Mouse (Mus musculus): ENCODE data around the gene Ust.
A peak's percentile ranks its signal among the peaks of the same experiment; 100 is the strongest.

The Ust gene

DNA sequence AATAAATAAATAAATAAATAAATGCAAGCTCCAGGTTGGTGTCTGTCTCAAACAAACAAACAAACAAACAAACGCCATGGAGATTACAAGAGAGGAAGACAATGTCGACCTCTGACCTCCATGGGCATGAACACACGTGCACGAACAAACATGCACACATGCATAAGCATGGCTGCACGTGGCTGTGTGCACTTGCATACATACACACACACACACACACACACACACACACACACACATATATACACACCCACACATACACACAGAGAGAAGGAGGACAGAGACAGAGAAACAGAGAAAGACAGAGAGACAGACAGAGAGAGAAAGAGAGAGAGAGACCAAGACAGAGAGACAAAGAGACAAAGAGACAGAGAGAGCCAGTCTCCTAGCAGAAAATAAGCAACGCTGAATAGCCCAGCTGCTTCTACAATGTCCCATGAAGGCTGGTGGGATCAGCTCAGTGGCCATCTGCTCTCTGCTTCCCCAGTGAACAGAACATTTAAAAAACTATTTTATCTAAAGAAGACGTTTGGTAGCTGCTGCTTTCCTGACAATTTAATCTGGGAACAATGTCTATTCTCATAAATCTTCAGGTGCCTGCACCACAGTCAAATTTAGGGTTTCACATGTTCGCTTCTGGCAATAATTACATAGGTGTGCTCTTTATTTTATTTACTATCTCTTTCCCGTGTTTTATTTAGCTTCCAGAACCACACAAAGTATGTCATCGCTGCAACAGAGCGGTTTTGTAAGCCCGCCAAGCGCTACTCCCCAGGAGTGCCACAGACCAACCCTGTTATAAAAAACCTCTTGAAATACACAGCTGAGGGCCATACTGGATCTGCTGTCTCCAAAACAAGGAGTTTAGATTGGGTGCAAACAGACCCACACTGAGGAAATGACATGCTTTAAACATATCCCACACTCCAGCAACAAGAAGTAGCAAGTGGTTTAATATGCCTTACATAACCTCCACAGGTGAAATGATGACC, 89.5 kb downstream of the Ust start:
- no peak for DNase-seq (ENCODE audit: low spot score)

DNA sequence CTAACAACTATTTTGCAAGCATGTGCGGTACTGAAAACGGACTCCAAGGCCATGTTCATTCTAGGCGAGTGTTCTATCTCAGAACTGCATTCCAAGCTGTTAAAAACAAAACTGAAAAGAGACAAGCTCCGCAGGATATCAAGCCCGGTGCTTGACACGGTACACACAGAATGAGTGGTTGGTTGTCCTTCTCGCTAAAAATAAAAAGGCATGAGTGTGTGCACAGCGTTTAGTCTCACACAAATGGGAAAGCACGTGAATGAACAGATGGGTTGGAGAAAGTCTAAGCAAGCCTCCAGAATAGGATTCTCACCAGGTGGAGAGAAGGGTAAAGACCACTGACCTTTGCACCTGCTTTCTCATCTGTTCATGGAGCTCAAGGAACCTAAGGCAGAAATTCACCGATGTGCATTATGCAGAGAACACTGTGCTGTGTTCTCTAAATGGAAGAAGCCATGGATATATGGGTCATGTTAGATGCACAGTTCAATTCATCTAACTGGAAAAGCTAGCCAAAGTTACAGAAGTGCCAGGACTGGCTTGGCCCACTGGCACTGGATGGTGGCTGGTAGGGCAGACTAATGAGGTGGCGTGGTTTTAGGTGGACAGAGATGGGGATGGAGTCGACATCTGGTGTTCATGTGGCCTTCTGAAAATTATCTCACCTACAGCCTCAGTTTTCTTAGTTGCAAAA, 90.8 kb downstream of the Ust start:
- DNase-seq (ENCODE audit: low spot score) = no peak

DNA sequence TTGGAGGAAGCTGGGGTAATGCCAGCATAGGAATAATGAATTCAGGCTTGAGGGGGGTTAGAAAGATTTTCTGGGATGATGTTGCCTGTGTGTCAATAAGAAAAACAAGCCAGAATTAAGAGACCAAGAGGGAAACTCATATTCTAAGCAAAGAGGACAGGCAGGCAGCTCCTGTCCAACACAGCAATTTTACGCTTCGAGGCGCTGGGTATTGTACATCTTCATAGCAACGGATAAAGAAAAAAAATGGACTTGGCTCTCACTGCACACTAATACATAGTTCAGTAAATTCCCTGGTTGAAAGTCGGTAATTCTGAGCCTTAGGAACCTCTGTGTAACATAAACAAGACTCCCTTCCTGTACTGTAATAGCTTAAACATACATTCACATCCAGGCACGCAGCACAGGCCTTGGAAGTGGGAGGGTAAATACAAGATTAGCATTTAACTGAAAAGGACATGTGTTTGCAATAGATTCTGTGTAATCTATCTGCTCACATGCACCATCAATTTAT, 99.1 kb downstream of the Ust start:
- no peak for DNase-seq (ENCODE audit: low spot score)

DNA sequence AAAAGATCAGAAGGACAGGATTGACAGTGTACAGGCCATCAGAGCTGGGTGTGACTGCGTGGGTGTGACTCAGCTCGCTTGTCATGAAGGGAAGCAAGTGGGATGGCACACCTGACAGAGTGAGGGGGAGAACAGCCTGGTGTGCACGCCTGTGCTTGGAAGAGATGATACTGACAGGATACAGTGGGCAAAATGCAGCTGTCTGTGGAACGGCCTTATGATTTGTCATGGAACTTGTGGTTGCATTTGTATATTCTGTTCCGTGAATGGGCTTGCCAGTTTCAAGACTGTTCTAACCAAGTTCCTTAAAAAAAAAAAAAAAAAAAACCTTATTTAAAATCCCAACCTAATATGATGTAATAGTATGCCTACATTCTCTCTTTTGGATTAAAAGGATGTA, 103.2 kb downstream of the Ust start:
- DNase-seq (ENCODE audit: low spot score) = no peak

DNA sequence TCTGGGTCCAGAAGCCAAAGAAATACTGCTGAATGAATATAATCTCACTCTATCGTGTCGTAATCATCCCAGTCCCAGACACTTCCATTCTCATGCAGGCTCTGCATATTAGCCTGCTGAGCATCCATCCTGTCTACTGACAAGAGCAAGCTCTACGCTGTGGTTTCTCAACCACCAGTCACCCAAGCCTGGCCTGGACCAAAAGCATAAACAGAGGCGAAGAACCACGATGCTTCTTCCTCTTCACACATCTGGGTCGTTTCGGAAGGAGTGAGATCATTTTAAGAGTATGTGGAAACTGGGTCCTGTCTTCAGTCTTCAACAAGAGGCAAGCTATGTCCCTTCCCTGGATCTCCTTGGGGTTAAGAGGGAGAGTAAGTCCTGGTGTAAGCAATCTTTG, 103.6 kb downstream of the Ust start:
- no peak for DNase-seq (ENCODE audit: low spot score)

DNA sequence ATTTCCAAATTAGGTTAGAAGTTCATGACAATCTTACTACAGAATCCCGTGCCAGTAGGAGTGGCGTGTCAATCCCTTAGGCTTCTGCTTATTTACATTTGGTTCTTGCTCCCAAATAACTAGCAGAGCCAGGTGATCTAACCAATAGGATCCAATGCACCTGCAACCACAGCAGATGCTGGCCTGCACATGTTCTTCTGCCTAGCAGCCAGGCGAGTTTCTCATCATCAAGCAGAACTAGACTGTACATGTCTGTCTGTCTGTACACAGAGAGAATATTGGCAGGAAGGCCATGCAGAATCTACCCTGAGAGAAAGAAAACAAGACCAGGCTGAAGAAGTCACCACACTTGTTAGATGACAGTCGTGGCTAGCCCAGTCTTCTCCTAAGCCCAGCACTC, 113.5 kb downstream of the Ust start:
- DNase-seq (ENCODE audit: low spot score) = no peak

DNA sequence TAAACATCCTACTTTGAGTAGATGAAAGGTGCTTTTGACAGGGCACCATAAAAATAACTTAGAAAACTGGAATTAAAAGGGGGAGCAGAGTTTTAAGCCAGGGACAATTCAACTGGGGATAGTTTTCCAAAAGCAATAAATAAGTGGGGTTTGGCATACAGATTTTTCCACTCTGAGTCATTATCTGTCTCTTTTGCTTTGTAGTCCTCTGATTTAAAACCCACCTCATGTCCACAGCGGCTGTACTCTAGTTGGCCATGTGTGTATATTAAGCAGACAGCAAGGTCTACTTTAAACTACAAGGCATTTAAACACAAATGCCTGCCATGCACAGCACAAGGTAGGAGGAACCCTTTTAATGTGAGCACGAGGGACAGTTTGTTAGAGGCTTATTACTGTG, 126.4 kb downstream of the Ust start:
- no peak for DNase-seq (ENCODE audit: low spot score)

DNA sequence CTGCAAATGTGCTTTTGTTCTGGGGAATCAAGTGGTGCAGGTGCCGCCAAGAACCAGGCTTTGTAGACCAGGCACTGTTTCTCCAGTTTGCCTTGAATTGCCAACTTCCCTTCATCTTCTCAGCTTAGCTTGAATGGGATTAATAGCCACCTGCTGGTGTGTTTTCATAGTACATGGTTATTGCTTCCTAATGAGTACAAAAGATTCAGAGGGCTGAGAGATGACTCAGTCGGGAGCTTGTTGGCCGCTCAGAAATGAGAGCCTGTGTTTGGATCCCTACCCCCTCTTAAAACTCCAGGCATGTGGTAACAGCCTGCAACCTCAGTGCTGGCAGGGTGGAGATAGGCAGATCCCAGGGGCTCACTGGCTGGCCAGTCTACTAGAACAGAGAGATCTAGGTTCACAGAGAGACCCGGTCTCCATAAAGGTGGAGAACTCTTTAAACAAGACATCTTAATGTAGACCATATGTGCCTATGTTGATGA, 127.3 kb downstream of the Ust start:
- DNase-seq (ENCODE audit: low spot score) = peak; percentile 34

DNA sequence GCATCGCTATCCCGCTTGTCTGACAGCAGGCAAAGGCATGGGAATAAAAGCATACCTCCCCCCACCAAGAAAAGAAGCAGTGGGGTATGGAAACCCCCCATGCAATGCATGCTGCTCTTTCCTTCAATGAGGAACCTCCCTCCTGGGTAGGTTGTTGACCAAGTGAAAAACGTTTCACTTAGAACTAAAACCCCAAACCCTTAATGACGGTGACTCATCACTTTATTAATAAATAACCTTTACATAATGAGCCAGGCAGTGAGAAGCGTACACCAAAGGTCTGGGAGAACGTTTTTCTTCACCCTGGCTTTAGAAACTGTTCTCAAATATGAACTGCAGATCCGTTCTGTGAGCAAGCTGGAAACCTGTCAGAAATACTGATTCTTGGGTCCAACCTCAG, 130.4 kb downstream of the Ust start:
- no peak for DNase-seq (ENCODE audit: low spot score)

DNA sequence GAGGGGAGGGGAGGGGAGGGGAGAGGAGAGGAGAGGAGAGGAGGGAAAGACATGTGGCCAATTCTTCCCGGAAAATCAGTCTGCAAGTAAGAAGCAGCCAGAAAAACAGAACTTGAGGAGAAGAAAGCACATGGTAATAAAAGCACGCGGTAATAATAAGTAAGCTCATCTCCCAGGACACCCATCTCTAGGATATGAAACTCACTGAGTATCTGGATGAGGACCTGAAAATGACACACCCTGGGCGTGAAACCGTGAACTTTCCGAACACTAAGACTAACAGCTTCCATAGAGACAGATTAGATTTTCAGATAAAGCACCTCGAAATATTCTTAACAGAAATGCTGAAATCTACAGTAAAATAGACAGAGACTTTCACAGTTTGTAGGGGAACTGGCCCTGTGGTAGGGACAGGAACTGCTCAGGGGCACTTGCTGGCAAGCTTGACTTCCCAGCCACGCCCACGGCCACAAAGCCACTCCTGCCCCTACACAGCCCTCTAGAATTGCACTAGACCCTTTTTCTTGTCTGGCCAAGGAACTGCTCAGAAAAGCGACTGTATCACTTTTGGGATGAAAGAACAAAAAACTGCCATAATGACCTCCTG, 148.6 kb downstream of the Ust start:
- DNase-seq (ENCODE audit: low spot score) = no peak

DNA sequence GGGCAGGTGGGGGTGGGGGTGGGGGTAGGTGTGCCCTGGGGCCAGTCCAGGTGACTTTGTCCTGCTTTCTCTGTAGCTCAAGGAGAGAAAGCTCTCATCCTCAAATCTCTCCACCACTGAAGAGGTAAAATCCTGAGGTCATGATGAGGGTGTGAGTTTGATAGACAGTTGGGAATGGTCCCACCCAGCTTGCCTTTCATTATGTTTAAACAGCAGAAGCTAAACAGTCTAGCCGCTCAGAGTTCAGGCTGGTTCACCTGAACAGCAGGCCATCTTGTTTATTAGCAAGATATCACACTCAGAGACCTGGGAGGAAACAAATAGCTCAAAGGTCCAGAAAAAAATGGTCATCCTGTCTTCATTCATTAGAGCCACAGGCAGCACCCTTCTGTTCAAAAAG, 152.8 kb downstream of the Ust start:
- DNase-seq (ENCODE audit: low spot score) = no peak

DNA sequence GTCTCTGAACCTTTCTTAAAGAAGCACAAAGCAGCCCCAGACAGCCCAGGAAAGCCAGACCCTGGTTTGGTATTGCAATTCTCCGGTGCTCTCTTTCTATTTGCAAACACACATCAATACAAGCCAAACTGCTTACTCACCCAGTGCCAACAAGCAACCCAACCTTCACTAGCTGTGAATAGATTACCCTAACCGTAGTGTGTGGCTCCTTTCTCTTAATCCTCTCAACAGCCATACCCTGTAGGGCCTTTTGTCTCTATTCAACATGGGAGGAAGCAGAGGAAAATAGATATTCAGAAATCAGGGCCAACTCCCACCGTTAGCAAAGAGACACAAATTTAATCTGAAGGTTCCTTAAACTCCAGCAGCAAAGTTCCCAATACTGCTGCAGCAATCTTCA, 154.4 kb downstream of the Ust start:
- DNase-seq (ENCODE audit: low spot score) = no peak

DNA sequence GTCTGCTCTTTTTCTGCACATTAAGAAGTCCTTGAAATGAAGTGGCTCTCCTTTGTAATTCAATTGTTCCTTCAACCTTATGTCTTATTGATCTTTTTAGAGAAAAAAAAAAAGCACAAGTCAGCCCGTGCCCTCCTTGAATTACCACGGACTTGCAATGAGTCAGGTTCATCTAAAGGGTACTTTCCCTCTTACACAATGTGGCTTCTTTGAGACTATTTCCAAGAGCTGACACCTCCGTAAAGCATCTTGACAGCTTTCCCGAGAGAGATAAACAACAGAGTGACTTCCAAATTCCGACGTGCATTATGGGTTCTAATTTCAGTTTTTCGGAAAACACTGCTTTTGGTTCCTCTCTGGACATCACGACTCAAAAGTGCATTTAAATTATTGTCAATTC, 155.3 kb downstream of the Ust start:
- no peak for DNase-seq (ENCODE audit: low spot score)

DNA sequence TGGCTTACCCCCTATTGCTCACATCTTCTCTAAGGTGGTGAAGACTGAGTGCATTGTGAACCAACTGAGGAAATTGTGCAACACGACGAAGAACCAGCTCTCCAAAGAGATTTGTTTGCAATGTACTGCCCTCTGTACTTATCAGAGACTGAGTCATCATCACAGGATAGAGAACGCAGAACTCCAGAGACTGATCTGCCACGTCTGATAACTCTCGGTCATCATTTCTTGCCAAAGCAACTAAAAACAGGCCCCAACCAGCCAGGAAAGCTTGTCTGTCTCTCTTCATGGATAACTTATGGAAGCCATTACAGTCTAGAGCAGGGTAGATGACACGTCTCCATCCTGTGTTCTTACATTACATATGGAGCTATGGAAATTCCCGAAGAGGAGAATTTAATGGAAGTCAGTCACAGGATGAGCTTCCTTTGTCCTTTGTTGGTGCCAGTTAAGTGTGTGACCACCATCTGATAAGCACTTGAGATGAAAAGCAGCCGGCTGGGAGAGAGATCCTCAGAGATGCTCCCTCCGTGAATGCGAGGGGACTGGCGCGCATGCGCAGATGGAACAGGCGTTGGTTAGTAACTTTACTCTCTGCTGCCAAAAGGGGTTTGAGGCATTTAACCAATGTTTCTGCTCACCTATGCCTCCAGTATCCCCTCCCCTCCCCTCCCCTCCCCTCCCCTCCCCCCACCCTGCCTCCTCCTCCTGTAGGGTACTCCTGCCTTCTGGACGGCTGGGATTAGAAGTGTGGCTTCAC, 160.2 kb downstream of the Ust start:
- DNase-seq (ENCODE audit: low spot score) = no peak

DNA sequence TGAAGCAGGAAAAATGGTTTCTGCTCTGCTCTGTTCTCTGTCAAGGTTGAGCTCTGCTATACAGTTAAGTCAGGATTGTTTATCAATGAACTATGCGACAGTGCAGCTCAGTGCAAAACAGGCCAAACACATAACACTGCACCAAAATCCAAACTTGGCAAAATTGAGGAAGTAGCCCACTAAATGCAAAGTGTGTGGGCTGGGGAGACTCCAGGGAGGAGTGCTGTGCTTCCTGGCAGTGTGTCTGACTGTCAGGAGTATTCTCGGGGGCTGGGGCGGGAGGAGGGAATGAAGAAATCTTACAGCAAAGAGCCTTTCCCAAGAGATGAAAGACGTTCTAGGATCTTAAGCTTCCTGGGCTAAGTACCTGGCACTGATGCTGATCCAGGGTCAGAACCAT, 165.1 kb downstream of the Ust start:
- DNase-seq (ENCODE audit: low spot score) = no peak

DNA sequence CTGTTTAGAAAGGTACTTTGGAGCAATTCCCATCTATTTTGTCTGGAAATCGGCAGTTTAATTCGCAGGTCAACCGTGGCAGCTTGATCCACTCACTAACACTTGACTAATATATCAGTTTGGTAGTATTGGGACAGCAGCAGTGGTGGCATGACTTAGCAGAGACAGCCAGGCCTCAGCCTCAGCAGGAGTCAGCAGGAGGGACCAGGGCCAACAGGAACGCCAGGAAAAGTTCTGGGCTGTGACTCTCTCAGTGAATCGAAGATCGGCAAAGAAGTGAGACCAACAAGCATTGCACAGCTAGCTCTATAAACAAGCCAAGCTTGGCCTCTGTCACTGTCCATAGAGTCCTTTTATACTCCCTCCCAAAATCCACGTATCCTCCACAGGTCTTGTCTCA, 168.0 kb downstream of the Ust start:
- DNase-seq (ENCODE audit: low spot score) = no peak

DNA sequence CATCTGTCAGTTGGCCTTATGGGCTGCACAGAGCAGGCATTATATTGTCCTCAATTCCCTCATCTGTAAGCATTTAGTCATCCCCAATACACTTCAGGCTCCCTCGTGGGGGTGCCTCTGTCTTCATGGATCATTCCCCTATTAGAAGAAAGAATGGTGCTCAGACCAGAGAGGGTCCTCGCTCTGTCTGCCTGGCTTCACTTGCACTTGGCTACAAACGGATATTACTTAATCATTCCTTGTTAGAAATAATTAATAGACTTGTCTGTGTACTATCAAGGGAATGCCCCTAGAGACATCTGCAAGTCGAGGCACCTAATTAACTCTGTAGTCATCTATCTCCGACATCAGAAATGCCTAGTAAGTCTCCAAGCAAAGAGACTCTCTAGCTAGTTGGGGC, 171.1 kb downstream of the Ust start:
- no peak for DNase-seq (ENCODE audit: low spot score)

DNA sequence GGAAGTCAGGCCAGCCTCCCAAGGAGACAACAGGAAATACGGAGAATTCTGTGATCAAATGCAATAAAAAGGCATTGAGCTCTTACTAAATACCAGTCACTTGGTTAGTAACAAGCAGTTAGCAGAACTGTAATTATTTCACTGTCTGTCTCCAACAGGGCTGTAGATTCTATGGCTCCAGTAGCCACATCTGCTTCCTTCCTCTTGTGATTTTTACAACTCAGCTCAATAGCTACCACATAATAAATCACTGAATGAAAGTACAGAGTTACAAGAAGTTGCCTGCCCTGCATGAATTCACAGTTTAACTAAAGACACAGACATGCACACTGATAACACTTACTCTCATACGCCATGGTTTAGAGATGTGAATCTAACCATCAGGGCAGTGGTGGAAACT, 176.1 kb downstream of the Ust start:
- DNase-seq (ENCODE audit: low spot score) = no peak

DNA sequence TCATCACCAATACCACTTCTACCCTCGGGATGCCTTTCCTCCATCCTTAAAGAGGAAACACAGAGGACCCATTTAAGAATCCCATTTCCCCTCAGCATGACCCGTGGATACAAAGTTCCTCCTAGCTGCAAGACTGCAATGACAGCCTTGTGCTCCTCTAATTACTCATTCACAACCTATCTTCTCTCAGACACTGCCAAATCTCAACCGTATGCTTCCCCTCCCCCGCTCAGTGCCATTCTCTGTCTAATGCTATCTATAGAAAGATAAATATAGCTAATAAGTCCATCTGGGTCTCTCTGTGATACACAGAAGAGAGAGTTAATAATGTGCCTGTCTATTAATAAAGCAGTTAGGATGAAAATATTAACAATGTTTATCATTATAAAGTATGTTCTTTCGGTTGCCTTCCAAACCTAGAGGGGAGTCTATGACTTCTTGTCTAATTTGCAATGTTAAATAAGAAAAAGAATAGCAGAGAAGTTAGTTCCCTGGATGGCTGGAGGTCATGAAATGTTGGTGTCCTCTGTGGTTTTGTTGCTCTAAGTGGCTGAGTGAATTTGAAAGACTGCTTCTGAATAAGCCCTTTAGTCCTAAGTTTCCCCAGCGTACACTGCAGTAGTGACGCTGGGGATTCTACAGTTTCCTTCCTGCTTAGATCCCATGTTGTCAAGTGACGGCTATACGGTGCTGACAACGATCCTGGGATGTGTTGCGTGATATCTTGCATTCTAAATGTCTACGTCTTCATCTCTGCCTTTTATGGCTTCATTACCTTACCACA, 178.8 kb downstream of the Ust start:
- DNase-seq (ENCODE audit: low spot score) = no peak

DNA sequence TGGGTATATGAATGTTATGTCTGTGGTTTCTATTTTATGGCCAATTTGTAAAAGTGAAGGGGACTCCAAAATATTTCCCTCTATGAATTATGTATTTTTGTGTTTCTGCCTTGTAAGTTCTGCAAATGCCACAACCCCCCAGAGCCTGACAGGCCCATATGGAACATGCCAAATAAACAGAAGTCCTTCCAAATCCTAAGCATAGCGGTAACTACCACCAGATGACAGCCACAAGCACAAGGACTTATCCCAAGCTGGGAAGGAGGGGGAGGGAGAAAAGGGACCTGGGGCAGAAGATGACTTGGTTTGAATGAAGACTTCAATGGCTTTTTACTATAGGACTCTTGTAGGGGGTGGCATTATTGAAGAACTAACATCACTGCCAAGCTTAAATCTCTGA, 182.0 kb downstream of the Ust start:
- DNase-seq (ENCODE audit: low spot score) = peak; percentile 4

DNA sequence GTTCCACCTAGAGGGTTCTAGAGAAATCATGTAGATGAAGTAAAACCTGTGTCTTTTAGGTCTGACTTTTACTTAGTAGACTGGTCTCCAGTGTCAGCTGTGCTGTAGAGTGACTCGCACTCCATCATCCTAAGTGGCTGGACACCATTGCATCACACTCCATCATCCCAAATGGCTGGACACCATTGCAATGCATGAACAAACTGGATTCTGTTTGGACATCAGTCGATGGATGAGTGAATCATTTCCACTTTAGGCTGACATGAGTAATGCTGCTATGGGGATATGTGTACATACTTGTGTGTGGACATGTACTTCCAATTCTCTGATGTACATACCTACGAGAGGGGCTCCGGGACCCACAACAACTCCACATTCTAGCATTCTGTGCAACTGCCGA, 187.7 kb downstream of the Ust start:
- DNase-seq (ENCODE audit: low spot score) = no peak

Data from adipocyte (in vitro differentiated cells).